Mouse (Mus musculus) stomach, embryonic 14.5 days (tissue): ENCODE measurements around the gene Dock9. TPM values are rescaled to one million over a fixed set of nuclear protein-coding genes. Genes with fewer than 3 reads are reported as not detected.

ENCODE experiments used
- ATAC-seq: fragments of 200-750 bp; cut with Nextera tagmentation; 2 replicates; pipeline ENCODE4 v1.8.0; 2017; ENCODE audit warnings: low read depth, moderate TSS enrichment; ENCODE audit not compliant: insufficient number of reproducible peaks, insufficient read depth, low FRiP score
- H3K27ac ChIP-seq: fragments of 300-500 bp; sonication (generic); 2 replicates; pipeline ENCODE4 v1.5.1; 2014; ENCODE audit warnings: mild to moderate bottlenecking, low read length, moderate library complexity, mixed read lengths
- H3K27me3 ChIP-seq: fragments of 300-500 bp; sonication (generic); 2 replicates; pipeline ENCODE4 v1.6.1; 2014; ENCODE audit warnings: low read length, control low read depth, mixed read lengths; ENCODE audit not compliant: control insufficient read depth, insufficient read depth
- H3K36me3 ChIP-seq: fragments of 300-500 bp; sonication (generic); 2 replicates; pipeline ENCODE4 v1.6.1; 2014; ENCODE audit warnings: mild to moderate bottlenecking, control low read depth, low read length, moderate library complexity, mixed read lengths; ENCODE audit not compliant: control insufficient read depth, insufficient read depth
- H3K4me1 ChIP-seq: fragments of 300-500 bp; sonication (generic); 2 replicates; pipeline ENCODE4 v1.6.1; 2014; ENCODE audit warnings: low read length, control low read depth, mixed read lengths; ENCODE audit not compliant: control insufficient read depth, insufficient read depth
- H3K4me2 ChIP-seq: fragments of 300-500 bp; sonication (generic); replicated peaks from 2 replicates; pipeline ENCODE4 v1.6.1; 2014; ENCODE audit warnings: low read depth, low read length, control low read depth
- H3K4me3 ChIP-seq: fragments of 300-500 bp; sonication (generic); 2 replicates; pipeline ENCODE4 v1.5.1; 2014; ENCODE audit warnings: low read depth, low read length, control low read depth
- H3K9ac ChIP-seq: fragments of 300-500 bp; sonication (generic); replicated peaks from 2 replicates; pipeline ENCODE4 v1.6.1; 2014; ENCODE audit warnings: low read depth, mild to moderate bottlenecking, control low read depth, low read length, moderate library complexity, mixed read lengths
- H3K9me3 ChIP-seq: fragments of 300-500 bp; sonication (generic); 2 replicates; pipeline ENCODE4 v1.6.1; 2016; ENCODE audit warnings: low read depth, low read length, control low read depth; ENCODE audit not compliant: control insufficient read depth
- WGBS: fragments of 180-500 bp; shearing (Covaris S2); extraction: QIAGEN DNeasy Blood & Tissue Kit; methylation state at CpG from one replicate; pipeline ENCODE4 v1.1.7; 2014; 5-methylcytosine and 5-hydroxymethylcytosine counted together
- polyA plus RNA-seq: library from polyadenylated mRNA; unstranded; fragments of >200 nt; fragmentation: Nextera tagmentation; extraction: Ambion mirVana; gene quantifications from 2 replicates; pipeline ENCODE4 v1.2.1, GENCODE M21; 2014

Dock9 gene
- polyA plus RNA-seq, 1 experiment from 2014 or later: 28.0 TPM

- Histone ChIP-seq H3K36me3 (no peaks in the 10 kb centered on the region; the same call in 1 of the 2 replicates), H3K27ac (no peak overlapping the region; the same call in 1 of the 2 replicates), H3K4me1 (peaks cover 4% of the 10 kb centered on the region; the same call in 1 of the 2 replicates), H3K9me3 (no peaks in the 10 kb centered on the region), H3K27me3 (no peaks in the 10 kb centered on the region), H3K4me3 (no peak overlapping the region), H3K4me2 (no peak overlapping the region), H3K9ac (no peak overlapping the region)
- 65% methylated on average over 10 of the region's 10 CpGs for WGBS
- no peak for ATAC-seq
These were observed 151.0 kb downstream of the Dock9 start for GRCm38 (mm10) chr14:121646617-121647016.

GRCm38 (mm10) chr14:121644302-121644701 lies 153.3 kb downstream of the Dock9 start:
- H3K27me3 ChIP-seq: no peaks in the 10 kb centered on the region
- no peak overlapping the region for H3K4me2 ChIP-seq
- H3K9me3 ChIP-seq: no peaks in the 10 kb centered on the region
- ATAC-seq: no peak
- WGBS: 88% methylated on average over 2 of the region's 2 CpGs
- no peak overlapping the region for H3K9ac ChIP-seq
- H3K27ac ChIP-seq: no peak overlapping the region
- H3K4me1 ChIP-seq: peaks cover 4% of the 10 kb centered on the region; the same call in 1 of the 2 replicates
- peaks cover 10% of the 10 kb centered on the region for H3K36me3 ChIP-seq
- no peak overlapping the region for H3K4me3 ChIP-seq

GRCm38 (mm10) chr14:121641271-121641670 lies 156.4 kb downstream of the Dock9 start:
- Histone ChIP-seq H3K9ac (no peak overlapping the region), H3K4me3 (no peak overlapping the region), H3K4me2 (no peak overlapping the region), H3K9me3 (no peaks in the 10 kb centered on the region), H3K27ac (no peak overlapping the region), H3K27me3 (no peaks in the 10 kb centered on the region), H3K4me1 (no peaks in the 10 kb centered on the region), H3K36me3 (peaks cover 17% of the 10 kb centered on the region)
- WGBS: 80% methylated on average over 7 of the region's 7 CpGs
- no peak for ATAC-seq

- no peaks in the 10 kb centered on the region for H3K27me3 ChIP-seq
- H3K27ac ChIP-seq: no peak overlapping the region
- no peaks in the 10 kb centered on the region for H3K9me3 ChIP-seq
- H3K36me3 ChIP-seq: peaks cover 17% of the 10 kb centered on the region
- WGBS: 65% methylated on average over 12 of the region's 12 CpGs
- H3K4me3 ChIP-seq: no peak overlapping the region
- peaks cover 6% of the 10 kb centered on the region; the same call in 1 of the 2 replicates for H3K4me1 ChIP-seq
- peak; percentile 34; the same call in 1 of the 2 replicates for ATAC-seq
- no peak overlapping the region for H3K4me2 ChIP-seq
- no peak overlapping the region for H3K9ac ChIP-seq
These were observed 160.6 kb downstream of the Dock9 start for GRCm38 (mm10) chr14:121636935-121637510.

- Histone ChIP-seq H3K4me1 (peaks cover 6% of the 10 kb centered on the region; the same call in 1 of the 2 replicates), H3K36me3 (peaks cover 13% of the 10 kb centered on the region), H3K9me3 (no peaks in the 10 kb centered on the region), H3K4me2 (no peak overlapping the region), H3K4me3 (no peak overlapping the region), H3K27ac (peak overlapping the region; percentile 11; the same call in 1 of the 2 replicates), H3K27me3 (no peaks in the 10 kb centered on the region), H3K9ac (no peak overlapping the region)
- WGBS: 79% methylated on average over 11 of the region's 11 CpGs
- ATAC-seq: no peak
These were observed 162.8 kb downstream of the Dock9 start for GRCm38 (mm10) chr14:121634736-121635430.

GRCm38 (mm10) chr14:121634093-121634735 lies 163.4 kb downstream of the Dock9 start:
- 42% methylated on average over 14 of the region's 14 CpGs for WGBS
- no peak for ATAC-seq
- Histone ChIP-seq H3K4me3 (no peak overlapping the region), H3K27me3 (no peaks in the 10 kb centered on the region), H3K4me2 (no peak overlapping the region), H3K36me3 (peaks cover 6% of the 10 kb centered on the region), H3K9me3 (no peaks in the 10 kb centered on the region), H3K27ac (no peak overlapping the region), H3K4me1 (peaks cover 6% of the 10 kb centered on the region; the same call in 1 of the 2 replicates), H3K9ac (no peak overlapping the region)

GRCm38 (mm10) chr14:121631934-121632333 lies 165.7 kb downstream of the Dock9 start:
- 95% methylated on average over 8 of the region's 8 CpGs for WGBS
- Histone ChIP-seq H3K36me3 (peaks cover 7% of the 10 kb centered on the region; the same call in 1 of the 2 replicates), H3K4me2 (no peak overlapping the region), H3K27ac (no peak overlapping the region), H3K27me3 (no peaks in the 10 kb centered on the region), H3K9ac (no peak overlapping the region), H3K4me1 (peaks cover 6% of the 10 kb centered on the region; the same call in 1 of the 2 replicates), H3K4me3 (no peak overlapping the region), H3K9me3 (no peaks in the 10 kb centered on the region)
- ATAC-seq: no peak

- Histone ChIP-seq H3K9ac (no peak overlapping the region), H3K36me3 (peaks cover 17% of the 10 kb centered on the region; the same call in 1 of the 2 replicates), H3K9me3 (no peaks in the 10 kb centered on the region), H3K4me3 (no peak overlapping the region), H3K4me2 (no peak overlapping the region), H3K27me3 (no peaks in the 10 kb centered on the region), H3K4me1 (no peaks in the 10 kb centered on the region), H3K27ac (no peak overlapping the region)
- ATAC-seq: no peak
- 73% methylated on average over 12 of the region's 12 CpGs for WGBS
These were observed 170.9 kb downstream of the Dock9 start for GRCm38 (mm10) chr14:121626741-121627140.
